Mouse (Mus musculus) kidney, postnatal 14 days (tissue): ENCODE data around the gene Ankrd63.

Experiments
- DNase-seq: peaks from one replicate; pipeline ENCODE4 v3.0.0; 2022; ENCODE audit warnings: mixed read lengths

Gene Ankrd63

GRCm38 (mm10) chr2:118703913-118704730 is at the start of gene Ankrd63:
TSS of gene Ankrd63 (minus strand) at chr2:118703963.
- DNase-seq = peak; percentile 42

GRCm38 (mm10) chr2:118752792-118753108 is 49.0 kb upstream of the Ankrd63 start:
- no peak for DNase-seq

GRCm38 (mm10) chr2:118751896-118752791 is 48.4 kb upstream of the Ankrd63 start:
- no peak for DNase-seq

GRCm38 (mm10) chr2:118750476-118750875 is 46.7 kb upstream of the Ankrd63 start:
- DNase-seq = no peak

- DNase-seq = no peak
Measured at GRCm38 (mm10) chr2:118749341-118749884, 45.6 kb upstream of the Ankrd63 start.

GRCm38 (mm10) chr2:118747301-118747960 is 43.7 kb upstream of the Ankrd63 start:
- DNase-seq = peak; percentile 52

GRCm38 (mm10) chr2:118745915-118746901 is 42.4 kb upstream of the Ankrd63 start:
- DNase-seq = peak; percentile 57

- peak; percentile 94 for DNase-seq
Measured at GRCm38 (mm10) chr2:118745232-118745884, 41.6 kb upstream of the Ankrd63 start, which contains the start of gene Inafm2. TSS of gene Inafm2 (plus strand) at chr2:118745758.

- no peak for DNase-seq
Measured at GRCm38 (mm10) chr2:118744621-118745020, 40.9 kb upstream of the Ankrd63 start.

- DNase-seq = peak; percentile 61
Measured at GRCm38 (mm10) chr2:118743261-118743943, 39.6 kb upstream of the Ankrd63 start.

GRCm38 (mm10) chr2:118741183-118741582 is 37.4 kb upstream of the Ankrd63 start:
- DNase-seq = no peak

- no peak for DNase-seq
Measured at GRCm38 (mm10) chr2:118740341-118740740, 36.6 kb upstream of the Ankrd63 start.

GRCm38 (mm10) chr2:118733341-118733740 is 29.6 kb upstream of the Ankrd63 start:
- DNase-seq = no peak

- no peak for DNase-seq
Measured at GRCm38 (mm10) chr2:118731981-118732380, 28.2 kb upstream of the Ankrd63 start.

- peak; percentile 88 for DNase-seq
Measured at GRCm38 (mm10) chr2:118730622-118730915, 26.8 kb upstream of the Ankrd63 start.

GRCm38 (mm10) chr2:118729816-118730621 is 26.3 kb upstream of the Ankrd63 start:
- DNase-seq = no peak

GRCm38 (mm10) chr2:118729194-118729593 is 25.4 kb upstream of the Ankrd63 start:
- DNase-seq = no peak

- DNase-seq = peak; percentile 66
Measured at GRCm38 (mm10) chr2:118728337-118728736, 24.6 kb upstream of the Ankrd63 start, which contains the start of gene Plcb2. TSS of gene Plcb2 (minus strand) at chr2:118728438.

- DNase-seq = peak; percentile 54
Measured at GRCm38 (mm10) chr2:118727911-118728310, 24.1 kb upstream of the Ankrd63 start.

- DNase-seq = no peak
Measured at GRCm38 (mm10) chr2:118726873-118727272, 23.1 kb upstream of the Ankrd63 start.
